Mouse (Mus musculus): ENCODE measurements around the gene Exoc6b. TPM values are rescaled to one million over a fixed set of nuclear protein-coding genes. Genes with fewer than 3 reads are reported as not detected.

The Exoc6b gene
- total RNA-seq, 2 experiments from 2014 or later = 14.0 to 14.2 TPM

DNA sequence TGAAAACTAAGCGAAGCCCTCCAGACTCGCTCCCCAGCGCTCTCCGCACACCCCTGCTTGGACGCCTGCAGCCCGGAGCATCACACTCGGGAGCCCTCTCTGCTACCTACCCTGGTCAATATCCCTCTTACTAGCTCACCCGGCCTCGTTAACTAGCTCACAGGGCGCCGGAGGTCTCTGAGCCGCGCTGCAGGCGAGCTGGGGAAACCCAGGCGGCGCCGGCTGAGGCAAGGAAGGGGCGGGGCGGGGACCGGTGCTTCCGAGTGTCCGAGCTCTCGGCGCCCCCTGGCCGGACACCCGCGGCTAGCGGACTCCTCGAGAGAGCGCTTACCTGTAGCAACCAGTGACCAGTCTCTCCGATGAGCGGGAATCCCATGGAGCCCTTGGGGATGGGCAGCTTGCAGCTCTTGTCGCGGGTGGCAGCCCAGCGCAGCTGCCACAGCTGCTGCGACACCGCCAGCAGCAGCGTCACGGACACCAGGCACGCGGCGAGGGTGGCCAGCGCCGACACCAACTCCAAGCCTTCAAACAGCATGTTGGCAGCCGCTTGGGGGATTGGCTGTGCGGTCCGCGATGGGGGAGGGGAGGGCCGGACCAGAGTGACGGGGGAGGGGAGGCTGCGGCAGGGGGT lies 481.7 kb downstream of the Exoc6b start:
- no peak for DNase-seq (ENCODE audit: low spot score)

DNA sequence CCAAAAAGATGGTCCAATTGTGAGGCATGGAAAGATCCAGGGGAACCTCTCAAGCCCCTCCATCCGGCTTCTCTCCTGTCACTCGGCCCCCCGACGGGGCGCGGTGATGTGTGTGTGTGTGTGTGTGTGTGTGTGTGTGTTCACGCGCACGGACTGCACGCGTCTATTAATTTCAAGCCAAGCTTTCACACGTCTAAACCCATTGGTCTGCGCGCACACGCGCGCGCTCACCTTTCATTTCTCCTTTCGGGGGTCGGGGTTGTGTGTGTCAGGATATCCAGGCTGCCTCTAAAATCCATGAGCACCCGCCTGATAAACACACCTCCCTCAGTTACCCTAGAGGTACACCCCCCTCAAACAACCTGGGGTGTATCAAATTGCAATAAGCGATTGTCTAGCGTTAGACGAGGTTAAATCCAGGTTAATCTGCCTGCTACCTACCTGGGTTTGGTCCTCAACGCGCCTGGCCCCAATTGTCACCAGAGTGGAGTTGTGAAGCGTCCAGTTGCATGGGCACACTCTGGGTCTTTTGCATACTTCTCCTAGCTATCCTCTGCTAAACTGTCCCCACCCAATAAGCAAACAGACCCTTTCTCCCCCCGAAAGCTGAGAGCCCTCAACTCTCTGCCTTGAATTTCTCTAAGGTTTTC lies 482.6 kb downstream of the Exoc6b start:
- DNase-seq (ENCODE audit: low spot score) = no peak

DNA sequence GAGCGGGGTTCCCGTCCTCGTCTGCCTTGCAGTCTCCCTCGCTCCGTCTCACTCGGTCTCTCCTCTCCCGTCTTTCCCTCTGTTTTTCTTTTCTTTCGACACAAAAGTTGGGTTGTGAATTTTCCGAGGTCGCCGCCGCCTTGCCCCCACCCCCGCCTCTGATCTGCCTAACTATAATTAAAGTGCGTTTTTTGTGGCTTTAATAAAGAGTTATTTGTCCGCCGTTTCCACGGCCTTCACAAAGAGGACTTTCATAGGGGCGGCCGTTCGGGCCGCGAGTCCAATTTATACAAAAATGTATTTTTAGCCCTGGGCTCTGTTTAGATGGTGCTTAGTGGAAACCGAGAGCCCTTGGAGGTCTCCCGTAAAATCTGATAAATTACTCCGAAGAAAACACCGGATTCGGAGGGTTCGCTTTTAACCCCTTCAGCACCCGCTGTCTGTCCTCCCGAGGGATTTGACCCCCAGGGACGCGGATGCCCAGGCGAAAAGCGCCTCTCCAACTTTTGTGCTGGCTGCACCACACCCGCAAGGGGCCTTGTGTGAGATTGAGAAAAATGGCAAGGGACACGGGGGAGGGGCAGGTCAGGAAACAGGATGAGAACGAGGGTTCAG lies 483.5 kb downstream of the Exoc6b start:
- DNase-seq (ENCODE audit: low spot score) = no peak

DNA sequence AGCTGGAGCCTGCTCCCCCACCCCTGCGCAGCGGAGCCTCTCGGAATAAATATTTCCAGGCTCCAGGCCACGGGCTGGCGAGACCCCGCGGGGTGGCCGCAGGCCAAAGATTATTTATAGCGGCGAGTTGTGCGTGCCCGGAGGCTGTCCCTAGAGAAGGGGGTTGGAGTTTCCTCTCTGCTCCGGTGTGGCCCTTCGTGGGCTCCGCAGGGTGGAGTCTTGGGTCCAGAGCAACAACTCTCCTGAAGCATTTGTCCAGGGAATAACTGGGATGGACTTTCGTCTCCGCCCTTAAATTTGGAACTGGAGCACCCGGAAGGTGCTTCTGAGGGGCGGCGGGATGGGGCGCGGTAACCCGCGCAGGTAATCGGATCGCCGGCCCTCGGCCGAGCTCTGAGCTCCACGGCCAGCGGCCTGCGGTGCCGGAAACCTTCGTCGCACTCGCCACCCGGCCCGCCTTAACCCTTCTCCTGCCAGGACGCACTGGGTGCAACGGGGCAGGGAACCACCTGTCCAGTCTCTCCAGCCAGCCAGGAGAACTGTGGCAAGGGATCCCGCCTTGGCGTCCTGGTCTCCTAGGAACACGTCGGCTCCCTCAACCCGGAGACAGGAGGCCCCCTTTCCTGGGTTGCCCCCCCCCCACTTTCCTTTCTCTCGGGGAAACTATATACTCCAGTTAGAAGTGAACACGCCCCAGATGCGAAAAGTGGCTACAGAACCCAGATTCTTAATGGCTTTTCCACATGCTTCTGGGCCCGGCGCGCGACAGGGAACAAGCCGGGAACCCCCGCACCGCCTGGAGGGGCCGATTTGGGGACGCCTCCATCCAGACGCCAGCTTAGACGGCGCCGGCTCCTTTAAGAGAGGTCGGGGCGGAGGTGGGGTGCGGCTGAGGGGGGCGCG lies 484.3 kb downstream of the Exoc6b start:
- peak; percentile 84 for DNase-seq (ENCODE audit: low spot score)

DNA sequence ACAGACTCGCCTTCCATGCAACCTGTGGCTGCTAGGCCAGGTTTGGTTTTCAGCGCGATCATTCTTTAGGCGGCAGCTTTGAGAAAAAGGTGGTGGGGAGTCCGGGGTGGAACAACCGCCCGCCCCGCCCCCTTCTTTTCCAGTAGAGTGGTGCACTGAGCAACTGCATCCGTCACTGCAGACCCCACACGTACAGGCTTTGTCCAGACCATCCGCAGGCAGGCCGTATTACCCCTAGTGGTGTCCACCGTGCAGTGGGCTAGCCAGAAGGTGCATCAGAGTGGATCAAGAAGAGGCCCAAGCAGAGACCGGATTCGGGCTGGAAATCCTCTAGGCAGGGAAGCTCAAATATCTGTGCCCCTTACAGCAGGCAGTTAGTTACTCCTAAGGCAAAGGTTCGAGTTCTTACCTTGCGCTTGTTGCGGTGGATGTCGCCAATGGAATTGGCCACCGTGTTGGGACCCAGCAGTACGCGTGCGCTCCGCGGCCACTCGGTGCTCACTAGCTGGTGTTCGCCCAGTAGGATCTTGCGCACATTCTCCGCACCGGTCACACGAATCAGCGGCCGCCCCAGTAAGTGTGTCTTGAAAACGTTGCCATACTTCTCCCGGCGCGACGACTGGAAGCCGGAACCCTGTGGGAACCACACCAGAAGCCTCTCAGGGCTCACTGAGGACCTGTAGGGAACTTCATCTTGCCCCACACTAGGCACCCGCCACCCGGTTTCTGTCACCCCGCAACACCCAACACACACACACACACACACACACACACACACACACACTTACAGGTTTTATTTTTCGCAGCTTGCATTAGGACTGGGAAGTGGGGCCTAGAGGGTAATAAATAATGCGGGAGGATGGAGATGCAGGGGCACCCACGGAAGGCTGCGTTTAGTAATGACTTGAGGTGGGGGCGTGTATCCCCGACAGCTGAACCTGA lies 485.2 kb downstream of the Exoc6b start:
- DNase-seq (ENCODE audit: low spot score) = no peak

DNA sequence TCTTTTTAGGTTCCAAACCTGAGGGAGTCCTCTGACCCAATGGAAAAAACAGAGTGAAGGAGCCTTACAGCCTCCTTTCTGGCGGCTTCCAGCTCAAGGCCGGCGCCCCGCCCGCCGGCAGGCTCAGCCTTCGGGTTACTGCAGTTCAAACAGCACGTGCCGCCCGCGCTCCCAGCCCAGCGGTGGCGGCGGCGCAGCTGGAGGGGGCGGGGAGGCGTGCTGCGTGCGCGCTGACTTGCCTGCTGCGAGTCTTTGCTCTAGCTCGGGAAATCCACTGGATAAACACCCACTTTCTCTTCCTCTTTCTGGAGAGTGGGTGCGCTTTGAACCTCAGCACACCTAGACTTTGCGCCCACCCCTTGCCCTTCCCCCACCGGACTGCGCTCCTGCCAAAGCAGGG lies 485.9 kb downstream of the Exoc6b start:
- DNase-seq (ENCODE audit: low spot score) = peak; percentile 72

DNA sequence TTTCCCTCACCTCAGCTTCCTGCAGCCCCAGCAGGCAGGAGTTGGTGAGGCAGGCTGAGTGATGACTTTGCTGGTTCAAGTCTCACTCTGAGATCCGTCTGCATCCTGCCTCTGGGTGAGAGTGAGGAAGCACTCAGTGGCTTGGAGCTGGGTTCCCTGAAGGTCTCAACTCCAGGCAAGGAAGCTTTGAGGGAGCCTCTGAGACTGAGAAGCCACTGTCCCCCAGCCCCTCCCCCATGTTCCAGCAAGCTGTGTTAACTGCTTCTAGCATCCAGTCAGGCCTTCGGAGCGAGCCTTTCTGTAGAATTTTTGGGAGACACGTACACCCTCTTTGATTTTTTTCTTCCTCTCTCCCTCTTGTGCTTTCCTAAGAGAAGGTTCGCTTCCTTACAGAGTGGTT lies 486.5 kb downstream of the Exoc6b start:
- no peak for DNase-seq (ENCODE audit: low spot score)

DNA sequence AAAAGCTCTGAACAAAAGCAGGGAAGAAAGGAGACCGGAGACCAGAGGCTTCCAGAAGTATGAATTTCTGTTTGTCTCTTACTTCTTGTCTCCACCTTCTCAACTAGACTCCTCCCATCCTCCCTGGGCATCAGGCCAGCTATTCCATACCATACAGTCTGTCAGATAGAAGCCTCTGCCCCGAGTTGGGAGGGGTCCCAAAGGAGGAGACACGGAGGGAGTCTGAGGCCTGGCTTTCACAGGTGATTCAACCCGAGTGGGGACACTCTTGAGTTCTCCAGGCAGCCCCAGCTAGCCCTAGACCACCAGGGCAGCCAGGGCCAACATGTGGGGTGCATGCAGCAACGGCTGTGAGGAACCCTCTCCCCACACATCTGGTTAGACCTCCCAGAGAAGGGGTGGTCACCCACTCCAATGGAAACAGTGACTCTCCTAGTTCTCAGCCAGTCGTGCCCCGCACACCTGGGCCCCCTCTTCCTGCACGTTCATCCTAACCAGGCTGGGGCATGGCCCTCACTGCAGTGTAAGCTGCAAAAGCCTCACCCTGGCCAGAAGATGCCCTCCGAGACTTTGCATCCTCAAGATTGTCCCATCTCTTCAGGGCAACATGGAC lies 487.4 kb downstream of the Exoc6b start:
- DNase-seq (ENCODE audit: low spot score) = no peak

DNA sequence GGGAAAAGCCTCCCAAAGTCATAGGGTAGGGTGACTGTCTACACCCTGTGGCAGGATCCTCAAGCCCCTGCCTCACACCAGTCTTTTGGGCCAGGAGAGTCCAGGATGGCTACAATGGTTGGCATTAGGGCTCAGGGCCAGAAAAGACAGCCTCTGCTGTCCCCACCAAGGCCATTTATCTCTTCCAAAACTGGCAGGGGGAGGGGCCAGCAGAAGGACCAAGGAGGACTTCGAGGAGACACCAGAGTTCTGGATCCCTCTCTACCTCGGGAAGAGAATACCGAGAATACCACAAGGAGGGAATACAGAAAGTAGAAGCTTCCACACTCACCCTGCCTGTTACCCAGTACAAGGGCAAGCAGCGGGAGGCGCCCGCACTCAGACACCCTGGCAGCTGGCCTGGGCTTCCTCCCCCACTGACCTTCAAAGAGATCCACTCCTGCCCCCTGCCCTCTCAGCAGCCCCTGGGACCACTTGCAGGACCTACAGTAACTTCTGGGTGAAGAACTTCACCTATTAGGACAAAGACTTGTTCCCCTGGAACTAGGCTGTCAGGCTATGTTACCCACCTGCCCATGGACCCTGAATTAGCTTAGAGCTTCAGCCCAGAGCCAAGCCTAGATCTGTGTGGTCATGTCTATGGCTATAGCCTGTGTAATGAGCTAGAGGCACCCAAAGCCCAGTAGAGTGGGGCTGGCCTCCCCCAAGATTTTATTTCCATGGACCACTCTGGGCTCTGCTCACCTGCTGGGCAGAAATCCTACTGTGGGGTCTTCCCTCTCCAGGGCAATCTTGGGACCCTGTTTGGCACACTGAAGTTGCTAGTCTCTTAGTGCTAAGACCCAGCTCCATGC lies 488.1 kb downstream of the Exoc6b start:
- no peak for DNase-seq (ENCODE audit: low spot score)

DNA sequence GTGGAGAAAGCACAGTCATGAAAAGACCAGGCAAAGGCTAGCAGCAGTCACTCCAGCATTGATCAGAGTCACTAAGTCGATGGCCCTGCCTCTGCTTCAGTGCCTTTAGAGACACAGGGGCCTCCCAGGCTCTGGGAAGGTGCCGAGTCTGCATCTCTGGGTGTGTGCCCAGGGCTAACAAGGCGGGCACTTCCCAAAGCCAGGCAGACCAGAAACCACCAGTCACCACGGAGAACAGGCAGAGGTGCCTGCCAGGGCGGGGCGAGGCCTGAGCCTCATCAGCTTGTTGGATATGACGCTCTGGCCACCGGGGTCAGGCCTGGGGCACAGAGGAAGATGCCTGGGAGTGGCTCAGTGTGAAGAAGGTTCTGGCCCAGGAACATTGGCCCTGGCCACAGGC lies 489.8 kb downstream of the Exoc6b start:
- DNase-seq (ENCODE audit: low spot score) = no peak

DNA sequence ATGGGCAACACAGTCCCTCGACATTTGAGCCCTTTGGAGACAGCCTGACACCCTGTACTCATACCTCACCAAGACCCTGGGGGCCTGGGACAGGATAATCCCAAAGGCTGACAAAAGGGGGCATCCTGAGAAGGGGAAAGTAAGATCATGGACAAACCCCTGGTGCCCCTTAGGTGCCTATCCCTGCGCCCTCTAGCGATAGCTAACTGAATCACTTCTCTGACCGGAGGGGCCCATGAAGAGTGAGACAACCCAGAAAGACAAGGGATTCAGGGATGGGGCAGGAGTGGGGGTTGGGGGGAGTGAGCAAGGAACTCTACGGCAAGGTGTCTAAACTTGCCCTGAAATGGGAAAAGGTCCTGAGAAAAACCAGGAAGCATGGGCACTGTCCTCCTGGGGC lies 490.4 kb downstream of the Exoc6b start:
- DNase-seq (ENCODE audit: low spot score) = no peak

DNA sequence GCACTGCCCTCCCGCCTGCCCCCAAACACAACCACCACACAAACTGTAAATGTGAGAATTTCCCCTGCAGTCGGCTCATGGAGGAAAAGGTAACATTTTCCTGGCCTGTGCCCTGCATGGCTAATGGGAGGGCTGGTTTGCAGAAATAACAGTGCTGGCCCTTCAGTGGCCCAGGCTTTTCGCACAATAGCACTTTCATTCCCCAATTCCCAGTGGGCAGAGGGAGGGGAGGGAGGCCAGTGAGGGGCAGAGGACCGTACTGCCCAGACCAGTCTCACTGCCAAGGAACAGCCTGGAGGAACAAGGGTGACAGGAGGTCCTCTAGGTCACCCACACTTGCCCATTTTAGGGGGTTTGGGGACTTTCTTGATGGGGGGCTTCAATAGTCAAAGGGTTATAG lies 491.4 kb downstream of the Exoc6b start:
- no peak for DNase-seq (ENCODE audit: low spot score)

DNA sequence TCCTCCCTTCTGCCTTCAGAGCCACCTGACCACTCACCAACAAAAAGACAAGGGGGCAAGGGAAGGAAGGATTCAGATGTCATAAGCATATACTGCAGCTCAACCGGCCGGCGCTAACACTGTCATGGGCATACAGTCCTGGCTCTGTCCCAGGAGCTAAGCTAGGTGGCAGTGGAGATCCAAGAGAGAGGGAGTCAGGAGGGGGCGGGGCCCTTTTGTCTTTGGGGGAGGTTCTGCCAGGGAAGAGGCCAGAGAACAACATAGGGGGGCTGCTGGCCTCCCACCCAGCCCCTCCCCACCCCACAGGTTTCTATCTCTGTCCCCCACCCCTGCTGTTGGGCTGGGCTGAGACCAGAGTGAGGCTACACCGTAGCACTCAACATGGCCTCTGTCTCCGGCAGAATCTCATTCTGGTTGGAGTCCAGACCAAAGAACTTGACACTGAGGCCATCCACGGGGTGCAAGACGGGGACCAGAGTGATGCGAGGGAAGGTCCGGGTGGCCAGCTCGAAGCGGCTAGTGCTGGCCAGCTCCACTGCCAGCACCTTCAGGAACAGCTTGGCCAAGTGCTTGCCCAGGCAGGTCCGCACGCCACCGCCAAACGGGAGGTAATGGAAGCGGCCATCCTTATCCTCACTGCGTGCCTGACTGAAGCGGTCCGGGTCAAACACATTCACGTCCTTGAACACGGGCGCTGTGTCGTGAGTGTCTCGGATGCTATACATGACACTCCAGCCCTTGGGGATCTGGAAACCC lies 495.2 kb downstream of the Exoc6b start:
- DNase-seq (ENCODE audit: low spot score) = no peak

DNA sequence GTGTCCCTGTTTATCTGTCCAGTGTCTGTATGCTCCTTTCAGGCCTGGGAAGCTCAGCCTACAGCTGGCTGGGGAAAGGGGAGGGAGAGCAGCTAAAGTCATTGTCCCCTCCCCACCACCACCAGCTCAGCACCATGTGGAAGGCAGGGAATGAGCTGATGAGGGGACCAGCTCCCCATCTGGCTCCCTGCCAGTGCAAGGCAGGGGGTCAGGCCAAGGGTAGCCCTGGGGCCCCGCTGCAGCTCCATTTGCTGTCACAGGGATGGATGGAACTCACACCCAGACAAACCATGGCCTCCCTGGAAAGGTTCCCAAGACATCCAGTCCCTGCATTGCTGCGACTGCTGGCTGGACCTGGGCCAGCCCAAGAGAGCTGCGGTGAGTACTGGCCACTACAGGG lies 499.3 kb downstream of the Exoc6b start:
- DNase-seq (ENCODE audit: low spot score) = no peak

DNA sequence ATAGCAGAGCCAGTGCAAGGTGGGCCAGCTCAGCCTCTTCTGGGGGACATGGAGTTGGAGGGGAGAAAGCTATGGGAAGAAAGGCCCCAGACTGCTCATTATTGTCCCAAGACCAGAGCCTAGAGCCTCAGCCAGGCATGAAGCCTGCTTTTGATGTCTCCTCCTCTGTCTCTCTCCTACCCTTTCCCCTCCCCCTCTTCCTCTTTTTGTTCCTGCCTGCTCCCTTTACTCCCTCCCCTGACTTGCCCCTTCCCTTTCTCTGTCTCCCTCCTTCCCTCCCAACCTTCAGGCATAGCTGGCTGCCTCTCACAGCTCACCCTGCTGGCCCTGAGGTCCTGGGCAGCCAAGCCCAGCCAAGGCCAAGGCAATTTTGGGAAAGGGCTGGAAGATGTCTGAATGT lies 499.7 kb downstream of the Exoc6b start:
- no peak for DNase-seq (ENCODE audit: low spot score)

DNA sequence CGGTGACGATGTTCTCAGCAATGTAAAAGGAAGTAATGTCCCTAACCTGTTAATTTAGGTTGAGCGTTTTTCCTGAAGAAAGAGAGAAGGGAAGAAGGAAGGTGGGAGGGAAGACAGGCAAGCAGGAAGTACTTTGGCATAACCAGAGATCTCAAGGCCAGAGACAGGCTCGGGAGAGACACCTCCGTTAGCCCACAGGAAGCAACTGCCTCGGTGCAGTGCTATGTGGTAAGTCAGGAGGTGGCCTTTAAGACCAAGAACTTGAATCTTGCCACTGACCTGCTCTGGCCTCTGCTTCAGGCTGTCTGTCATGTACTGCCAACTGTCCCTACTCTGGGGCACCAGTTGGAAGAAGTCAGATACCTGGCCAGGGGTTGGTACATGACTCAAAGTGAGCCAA lies 500.4 kb downstream of the Exoc6b start:
- no peak for DNase-seq (ENCODE audit: low spot score)

All from gastrocnemius, adult 18-20 months (tissue).